Mouse (Mus musculus) bone marrow, adult 2 months (tissue): Measurements from ENCODE around the gene Gm44579.

Experiments
- CTCF ChIP-seq: fragments of 200-500 bp; IDR thresholded peaks from 2 replicates; pipeline ENCODE4 v1.5.1; 2011; ENCODE audit warnings: low read length, control low read depth; ENCODE audit not compliant: control insufficient read depth, insufficient read depth
- POLR2A ChIP-seq: fragments of 200-500 bp; IDR thresholded peaks from 2 replicates; pipeline ENCODE4 v1.6.1; 2011; ENCODE audit warnings: low read depth, mild to moderate bottlenecking, control low read depth, low read length, borderline replicate concordance; ENCODE audit not compliant: control insufficient read depth

GRCm38 (mm10) chr15:98165525-98165924 lies 55.3 kb downstream of the Gm44579 start, which contains the start of gene Asb8:
- TF ChIP-seq CTCF (no peak), POLR2A (no peak)
